Comparison of ENCODE assay signal across 28 mouse cellular contexts in genomic region chr4:44709091-44709695, GRCm38 (mm10). TPM values are rescaled to one million over a fixed set of nuclear protein-coding genes. Genes with fewer than 3 reads are reported as not detected.
DNase-seq lines count a peak whose midpoint lies in the region; ATAC-seq lines count a peak whose summit lies in the region.
"Had no signal": no experiment of that assay in that cellular context is flagged by ENCODE, and none has a peak within 500 bp of the region (broad histone marks: within the 10 kb centered on the region; RNA-seq: fewer than 3 reads in every experiment).

No protein-coding gene starts in this region.

- H3K36me3 ChIP-seq in hindbrain, embryonic 12.5 days, result no peaks in the 10 kb centered on the region
- no peaks in the 10 kb centered on the region for H3K36me3 ChIP-seq in hindbrain, embryonic 11.5 days (ENCODE audit: control insufficient read depth, insufficient read depth, low read length)
- H3K36me3 ChIP-seq: G1E; heart, embryonic 15.5 days; hindbrain, embryonic 15.5 days; limb, embryonic 10.5 days; limb, embryonic 15.5 days; neural tube, embryonic 12.5 days had no signal

- H3K27me3 ChIP-seq in hindbrain, embryonic 12.5 days, result peaks cover 93% of the 10 kb centered on the region
- peaks cover 82% of the 10 kb centered on the region for H3K27me3 ChIP-seq in hindbrain, embryonic 11.5 days (ENCODE audit: control insufficient read depth, insufficient read depth, low read length)

- H3K4me2 ChIP-seq in hindbrain, embryonic 12.5 days (replicated peaks), result 0 out of 2 replicates have a peak overlapping the region, but pooled peaks have one; percentile 4
- no peak overlapping the region; the same call in 1 of the 2 replicates for H3K4me2 ChIP-seq in hindbrain, embryonic 11.5 days (replicated peaks; ENCODE audit: low read depth, low read length)
- H3K4me2 ChIP-seq: forebrain, embryonic 13.5 days; heart, embryonic 15.5 days; hindbrain, embryonic 15.5 days; limb, embryonic 15.5 days; lung, embryonic 14.5 days; neural tube, embryonic 12.5 days had no signal

- no peak for DNase-seq in hindbrain, embryonic 11.5 days (ENCODE audit: low spot score)
- peak; percentile 40 to 52 for DNase-seq in spleen, adult 18-20 months
- DNase-seq in spleen, adult 12 weeks (ENCODE audit: low spot score), result no peak
- DNase-seq in adrenal gland, postnatal 14 days, result no peak
- DNase-seq in testis, postnatal 14 days (ENCODE audit: low spot score), result no peak
- DNase-seq: adrenal gland, postnatal 10 days; cerebellum, adult 8-10 months; cerebellum, postnatal 36 days; gastrocnemius, postnatal 10 days; kidney, adult 11 months; kidney, postnatal 14 days; layer of hippocampus, adult 9-11 months; lung, embryonic 14.5 days; lung, postnatal 14 days had no signal

- peaks cover 16% of the 10 kb centered on the region for H3K4me1 ChIP-seq in hindbrain, embryonic 12.5 days
- H3K4me1 ChIP-seq in hindbrain, embryonic 11.5 days (replicated peaks; ENCODE audit: control insufficient read depth, insufficient read depth, low read length), result peaks cover 4% of the 10 kb centered on the region; the same call in 1 of the 2 replicates

- no peak overlapping the region for H3K9ac ChIP-seq in hindbrain, embryonic 12.5 days
- H3K9ac ChIP-seq in hindbrain, embryonic 11.5 days (ENCODE audit: low read depth, low read length), result no peak overlapping the region
- H3K9ac ChIP-seq: forebrain, embryonic 13.5 days; heart, embryonic 15.5 days; hindbrain, embryonic 15.5 days; limb, embryonic 15.5 days; liver, embryonic 14.5 days; lung, embryonic 14.5 days; neural tube, embryonic 12.5 days had no signal

- no peaks in the 10 kb centered on the region for H3K9me3 ChIP-seq in hindbrain, embryonic 12.5 days (replicated peaks)
- no peaks in the 10 kb centered on the region for H3K9me3 ChIP-seq in hindbrain, embryonic 11.5 days (ENCODE audit: control insufficient read depth, low read length)
- H3K9me3 ChIP-seq: forebrain, embryonic 13.5 days; heart, embryonic 15.5 days; hindbrain, embryonic 15.5 days; limb, embryonic 10.5 days; limb, embryonic 15.5 days; neural tube, embryonic 12.5 days had no signal

- H3K27ac ChIP-seq in hindbrain, embryonic 12.5 days, result no peak overlapping the region
- H3K27ac ChIP-seq in hindbrain, embryonic 11.5 days (ENCODE audit: low read depth, low read length), result no peak overlapping the region
- H3K27ac ChIP-seq: forebrain, embryonic 13.5 days; heart, embryonic 15.5 days; hindbrain, embryonic 15.5 days; limb, embryonic 10.5 days; limb, embryonic 15.5 days; liver, embryonic 14.5 days; neural tube, embryonic 12.5 days had no signal

- ATAC-seq in hindbrain, embryonic 12.5 days (ENCODE audit: low FRiP score), result no peak
- no peak for ATAC-seq in hindbrain, embryonic 11.5 days (ENCODE audit: low FRiP score)
- ATAC-seq in neutrophil, adult 5-6 weeks (ENCODE audit: extremely low read depth, insufficient number of reproducible peaks, low FRiP score, poor library complexity, severe bottlenecking), result peak; percentile 18; the same call in 1 of the 2 replicates
- ATAC-seq in CD4-positive, CD25-positive, alpha-beta regulatory T cell, adult 4 months, result no peak
- ATAC-seq: forebrain, embryonic 13.5 days; inflammation-experienced regulatory T-cells, adult 6 months had no signal

- no peak overlapping the region; the same call in 1 of the 2 replicates for H3K4me3 ChIP-seq in hindbrain, embryonic 12.5 days
- H3K4me3 ChIP-seq in hindbrain, embryonic 11.5 days (ENCODE audit: low read depth, low read length), result no peak overlapping the region
- H3K4me3 ChIP-seq: forebrain, embryonic 13.5 days; heart, embryonic 15.5 days; hindbrain, embryonic 15.5 days; limb, embryonic 10.5 days; limb, embryonic 15.5 days; myocyte; neural tube, embryonic 12.5 days had no signal

RNA-seq across cellular contexts. Expression of gene Pax5, which starts 1.1 kb away (rescaled TPM):
- polyA plus RNA-seq in hindbrain, embryonic 12.5 days (2016; fragmentation: Nextera tagmentation; extraction: Ambion mirVana), result 8.5 and 8.6 TPM in 2 replicates
- 3.3 and 4.8 TPM in 2 replicates for polyA plus RNA-seq in hindbrain, embryonic 11.5 days (2014; fragmentation: Nextera tagmentation; extraction: Ambion mirVana)
- total RNA-seq in neutrophil, adult 5-6 weeks (2017), result 184 and 199 TPM in 2 replicates
- total RNA-seq in adrenal gland, postnatal 14 days (2021), result 1.6 and 12.5 TPM in 2 replicates
- 1 to 10 TPM in 1 of 2 experiments, under 1 TPM in 1; 0.38 to 3.2 TPM for polyA plus RNA-seq in CD4-positive, CD25-positive, alpha-beta regulatory T cell, adult 4 months (2017; shearing (Covaris generic))
- polyA plus RNA-seq: G1E; heart, embryonic 15.5 days; lung, embryonic 14.5 days; stomach, embryonic 14.5 days had no signal

RNA-seq across cellular contexts. Expression of gene Zcchc7, which starts 46.5 kb away (rescaled TPM):
- 34.4 and 34.6 TPM in 2 replicates for polyA plus RNA-seq in hindbrain, embryonic 12.5 days (2016; fragmentation: Nextera tagmentation; extraction: Ambion mirVana)
- polyA plus RNA-seq in hindbrain, embryonic 11.5 days (2014; fragmentation: Nextera tagmentation; extraction: Ambion mirVana), result 24.4 and 31.3 TPM in 2 replicates
- 224 and 249 TPM in 2 replicates for total RNA-seq in neutrophil, adult 5-6 weeks (2017)
- total RNA-seq in adrenal gland, postnatal 14 days (2021), result 46.8 and 51.3 TPM in 2 replicates
- polyA plus RNA-seq in CD4-positive, CD25-positive, alpha-beta regulatory T cell, adult 4 months (2017; shearing (Covaris generic)), result 100 to 1,000 TPM; 115 to 144 TPM

Comparison
In these comparisons a context has a peak if more than half of its experiments do, and no peak if none do; other contexts are left out.
1. DNase-seq: peak in spleen, adult 18-20 months (2 of 2); none in hindbrain, embryonic 11.5 days (single experiment), spleen, adult 12 weeks (single experiment), adrenal gland, postnatal 14 days (single experiment) and testis, postnatal 14 days (single experiment).